Mouse (Mus musculus): Measurements from ENCODE around the gene Fsd1.

Gene Fsd1

DNA sequence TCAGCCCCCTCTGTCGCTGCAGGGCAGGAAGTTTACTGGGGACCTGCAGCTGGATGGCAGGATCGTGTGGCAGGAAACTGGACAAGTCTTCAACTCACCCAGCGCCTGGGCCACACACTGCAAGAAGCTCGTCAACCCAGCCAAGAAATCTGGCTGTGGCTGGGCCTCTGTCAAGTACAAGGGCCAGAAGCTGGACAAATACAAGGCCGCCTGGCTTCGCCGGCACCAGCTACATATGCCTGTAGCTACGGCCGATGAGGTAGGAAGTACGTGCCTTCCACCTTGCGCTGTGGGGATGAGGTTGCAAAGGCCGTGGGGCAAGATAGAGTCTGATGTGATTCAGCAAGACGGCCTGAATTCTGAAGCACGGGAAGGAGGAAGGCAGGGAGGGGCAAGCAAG lies 23.9 kb downstream of the Fsd1 start:
- DNase-seq: no peak

DNA sequence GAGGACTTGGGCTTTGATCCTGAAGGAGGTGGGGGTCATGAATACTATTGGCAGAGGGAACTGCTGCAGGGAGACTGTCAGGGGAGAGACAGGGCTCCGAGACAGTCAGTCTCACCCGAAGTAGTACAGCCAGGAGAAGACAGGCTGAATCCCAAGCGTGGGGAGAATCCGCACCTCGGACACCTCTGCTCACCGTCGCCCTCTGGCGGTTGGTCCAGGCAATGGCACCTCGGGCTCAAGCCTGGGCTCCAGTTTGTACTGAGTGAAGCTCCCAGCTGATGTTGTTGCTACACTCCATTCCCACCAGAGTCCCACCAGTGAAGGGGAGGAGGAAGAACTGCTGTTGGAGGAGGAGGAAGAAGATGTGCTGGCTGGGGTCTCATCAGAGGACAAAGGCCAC lies 24.4 kb downstream of the Fsd1 start:
- DNase-seq: peak; percentile 83

DNA sequence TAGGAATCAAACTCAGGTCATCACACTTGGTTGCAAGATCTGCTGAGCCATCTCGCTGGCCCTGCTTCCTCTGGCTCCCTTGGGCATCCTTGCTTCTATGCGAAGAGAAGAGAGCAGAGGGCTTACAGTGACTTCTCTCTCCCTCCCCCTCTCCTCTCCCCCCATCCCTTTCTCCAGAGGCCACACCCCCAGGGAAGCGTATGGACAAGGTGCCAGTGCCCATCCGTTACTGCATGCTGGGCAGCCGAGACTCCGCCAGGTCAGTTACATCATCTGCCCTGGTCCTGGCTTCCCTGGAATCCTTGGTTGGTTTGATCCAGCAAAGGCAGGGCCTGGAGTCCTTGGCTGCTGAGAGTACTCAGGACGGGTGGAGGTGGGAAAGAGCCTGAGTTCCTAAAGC lies 25.1 kb downstream of the Fsd1 start:
- no peak for DNase-seq

DNA sequence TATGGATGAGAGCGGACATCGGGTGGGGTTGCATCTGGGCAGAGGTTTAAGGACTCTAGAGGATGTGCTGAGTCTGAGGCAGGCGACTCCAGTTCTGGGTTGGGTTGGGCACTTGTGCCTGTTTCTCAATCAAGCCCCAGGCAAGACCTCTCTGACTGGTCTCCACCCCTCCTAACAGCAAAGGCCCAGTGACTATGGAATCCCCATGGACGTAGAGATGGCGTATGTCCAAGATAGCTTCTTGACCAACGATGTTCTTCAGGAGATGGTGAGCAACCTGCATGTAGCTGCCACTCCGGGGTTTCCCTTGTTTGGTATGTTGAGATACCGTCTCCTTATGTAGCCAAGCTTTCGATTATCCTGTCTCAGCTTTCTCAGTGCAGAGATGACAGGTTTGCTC lies 29.0 kb downstream of the Fsd1 start:
- DNase-seq: no peak

DNA sequence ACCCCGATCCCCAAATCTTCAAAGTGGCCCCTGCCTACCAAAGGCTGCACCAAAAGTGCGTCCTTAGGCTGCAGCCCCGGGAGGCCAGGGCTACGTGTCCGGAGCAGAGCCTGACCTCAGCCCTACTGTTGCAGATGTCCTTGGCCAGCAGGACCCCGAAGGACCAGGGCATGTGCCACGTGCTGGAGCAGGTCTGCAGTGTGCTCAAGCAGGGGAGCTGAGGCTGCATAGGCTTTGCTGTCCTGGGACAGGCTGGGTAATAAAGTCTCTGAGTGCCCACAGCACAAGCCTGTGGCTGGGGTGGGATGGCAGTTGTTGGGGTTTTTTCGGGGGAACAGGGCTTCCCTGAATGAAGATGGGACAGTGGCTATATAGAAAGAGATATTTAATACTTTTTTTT lies 30.1 kb downstream of the Fsd1 start:
- no peak for DNase-seq

DNA sequence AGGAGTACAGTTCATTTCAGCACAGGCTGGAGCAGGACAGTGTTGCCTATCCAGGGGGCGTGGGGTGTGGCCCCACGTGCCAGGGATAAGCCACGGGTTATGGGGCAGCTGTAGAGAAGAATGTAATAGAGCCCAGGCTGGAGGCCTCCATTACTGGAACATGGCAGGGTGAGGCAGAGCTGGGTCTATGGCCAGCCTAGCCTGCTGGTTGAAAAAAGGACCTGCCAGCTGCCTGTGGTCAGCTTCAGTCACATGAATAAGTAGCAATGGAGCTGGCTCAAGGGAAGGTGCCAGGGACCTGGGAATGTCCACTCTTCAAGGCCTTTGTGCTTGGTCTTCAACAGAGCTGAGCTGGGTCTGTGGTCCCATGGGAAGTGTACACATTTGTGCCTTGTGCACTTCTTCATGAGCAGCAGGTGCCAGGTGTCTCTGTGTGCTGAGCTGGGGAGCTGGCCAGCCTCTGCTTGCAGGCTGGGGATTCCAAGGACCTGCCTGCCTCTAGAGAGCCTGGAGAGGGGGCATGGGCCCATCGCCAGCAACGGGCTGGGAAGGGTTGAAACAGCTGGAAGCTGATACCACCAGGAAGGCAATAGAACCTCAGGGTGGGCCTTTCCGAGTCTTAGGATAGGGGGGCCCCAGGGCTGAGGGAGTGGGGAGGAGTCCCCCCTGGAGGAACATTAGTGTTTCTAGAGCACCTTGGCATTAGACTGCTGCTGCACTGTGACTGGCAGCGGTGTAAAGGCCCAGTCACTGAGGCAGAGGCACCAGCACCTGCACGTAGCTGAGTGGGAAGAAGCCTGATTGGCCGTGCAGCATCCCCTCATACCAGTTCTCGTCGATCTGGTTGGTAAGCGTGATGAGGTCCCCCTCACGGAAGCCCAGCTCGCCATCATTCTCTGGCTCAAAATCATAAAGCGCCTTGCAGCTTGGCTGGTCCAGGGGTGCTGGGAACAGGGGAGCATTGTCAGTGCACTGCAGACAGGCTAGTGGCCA lies 30.8 kb downstream of the Fsd1 start:
- DNase-seq: peak; percentile 47

DNA sequence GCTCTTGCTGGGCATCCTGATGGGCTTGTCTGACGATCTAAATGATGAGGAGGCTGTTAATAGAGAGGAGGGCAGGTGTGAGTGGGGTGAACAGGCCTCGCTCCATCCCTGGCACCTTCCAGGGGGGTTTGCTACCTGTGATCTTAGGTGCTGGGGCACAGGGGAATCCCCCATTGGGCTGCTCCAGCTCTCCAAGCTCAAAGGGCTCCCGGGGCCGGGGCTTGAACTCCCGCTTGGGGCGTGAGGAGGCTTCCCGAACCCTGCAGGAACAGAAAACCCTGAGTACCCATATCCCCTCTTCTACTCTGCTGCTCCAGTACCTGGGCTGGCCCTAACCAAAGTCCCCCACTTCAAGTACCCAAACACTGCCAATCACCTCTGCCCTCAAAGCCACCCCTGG lies 31.5 kb downstream of the Fsd1 start:
- peak; percentile 51 for DNase-seq

DNA sequence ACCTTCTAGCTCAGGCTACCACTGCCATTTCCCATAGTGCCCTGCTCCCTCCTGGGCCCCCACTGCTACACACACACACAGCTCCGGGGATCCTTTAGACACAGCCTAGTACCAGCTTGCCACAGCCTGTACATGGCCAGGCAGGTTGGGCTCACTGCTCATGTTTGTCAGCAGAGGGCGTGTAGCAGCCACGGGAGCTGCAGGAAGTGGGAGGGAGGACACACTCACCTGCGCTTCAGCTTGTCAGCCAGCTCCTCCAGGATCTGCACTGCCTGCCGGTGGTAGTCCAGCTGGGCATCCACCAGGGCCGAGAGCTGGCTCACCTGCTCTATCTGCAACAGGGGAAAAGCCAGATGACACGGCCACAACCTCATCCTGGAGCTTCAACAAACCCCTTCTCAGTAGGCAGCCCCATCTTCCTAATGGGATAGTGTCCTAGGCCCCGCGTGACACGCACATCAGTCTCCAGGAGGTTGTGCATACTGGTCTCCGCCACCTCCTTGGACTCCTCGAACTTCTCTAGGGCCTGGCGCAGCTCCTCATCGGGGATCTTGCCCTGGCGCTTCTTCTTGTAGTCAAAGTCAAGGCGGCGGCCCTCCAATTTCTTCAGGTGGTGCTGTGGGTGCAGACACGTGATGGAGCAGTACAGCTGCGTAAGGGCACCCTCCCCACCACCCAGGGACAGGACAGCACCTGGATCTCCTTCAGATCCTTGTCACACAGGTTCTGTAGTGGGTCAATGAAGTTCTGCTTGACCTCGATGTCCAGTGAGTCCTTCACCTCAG lies 32.2 kb downstream of the Fsd1 start:
- peak; percentile 78 for DNase-seq

DNA sequence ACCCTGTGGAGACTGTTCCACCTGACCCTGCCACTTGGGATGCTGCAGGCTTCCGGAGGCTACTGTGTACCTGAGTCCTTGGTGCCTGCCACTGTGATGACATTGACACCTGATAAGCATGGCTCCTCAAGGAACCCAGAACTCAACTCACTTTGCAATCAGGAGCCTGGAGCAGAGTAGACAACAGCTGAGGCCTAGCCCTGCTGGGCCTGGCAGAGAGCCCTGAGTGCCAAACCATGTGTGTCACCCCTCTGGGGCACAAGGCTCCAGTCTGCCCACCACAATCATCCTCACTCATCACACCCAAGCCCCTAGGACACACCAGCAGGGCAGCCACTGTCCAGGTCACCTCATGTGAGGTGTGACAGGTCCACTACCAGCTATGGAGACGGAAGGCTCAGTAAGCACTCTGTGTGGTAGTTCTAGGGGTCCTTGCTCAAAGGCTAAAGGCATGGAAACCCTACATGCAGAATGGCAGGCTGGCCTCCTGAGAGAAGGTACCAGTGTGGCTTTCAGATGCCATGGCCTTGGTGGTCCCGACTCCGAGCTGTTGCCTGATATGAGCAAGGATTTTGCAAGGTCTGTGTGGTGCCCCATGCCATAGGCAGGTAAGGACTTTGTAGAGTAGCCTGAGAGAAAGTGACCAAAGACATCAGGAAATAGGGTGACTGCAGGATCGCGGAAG lies 34.2 kb downstream of the Fsd1 start:
- no peak for DNase-seq

DNA sequence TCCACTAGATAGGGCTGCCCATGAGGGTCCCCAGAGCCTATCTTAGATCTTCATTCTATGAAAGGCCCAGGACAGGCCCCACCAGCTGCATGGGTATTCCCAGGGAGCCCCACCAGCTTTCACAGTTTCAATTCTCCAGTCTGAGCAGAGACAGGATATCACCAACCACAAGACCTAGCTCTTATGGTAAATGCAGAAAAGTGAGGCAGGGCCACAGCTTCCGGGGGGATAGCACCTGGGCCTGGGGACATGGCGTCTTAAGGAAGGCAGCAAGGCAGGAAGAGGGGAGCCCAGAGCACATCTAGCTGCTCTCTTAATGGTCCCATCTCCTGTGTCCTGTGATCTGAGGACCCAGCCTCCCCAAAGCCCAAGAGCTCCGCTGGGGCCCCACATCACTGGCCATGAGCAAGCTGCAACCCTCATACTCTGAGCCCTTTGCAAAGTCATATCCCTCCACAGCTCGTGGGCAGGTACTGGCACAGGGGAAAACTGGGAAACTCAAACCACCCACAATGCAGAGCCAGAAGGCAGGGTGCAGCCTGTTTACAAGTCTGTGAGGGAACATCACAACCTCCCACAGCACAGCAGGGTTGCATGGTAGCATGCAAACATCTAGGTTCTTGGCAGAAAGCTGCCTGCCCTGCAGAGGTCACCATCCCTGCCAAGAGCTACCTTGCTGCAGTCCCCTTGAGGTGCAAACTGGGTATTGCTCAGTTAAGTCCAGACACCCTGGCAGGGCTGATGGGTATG lies 35.0 kb downstream of the Fsd1 start:
- peak; percentile 37 for DNase-seq

DNA sequence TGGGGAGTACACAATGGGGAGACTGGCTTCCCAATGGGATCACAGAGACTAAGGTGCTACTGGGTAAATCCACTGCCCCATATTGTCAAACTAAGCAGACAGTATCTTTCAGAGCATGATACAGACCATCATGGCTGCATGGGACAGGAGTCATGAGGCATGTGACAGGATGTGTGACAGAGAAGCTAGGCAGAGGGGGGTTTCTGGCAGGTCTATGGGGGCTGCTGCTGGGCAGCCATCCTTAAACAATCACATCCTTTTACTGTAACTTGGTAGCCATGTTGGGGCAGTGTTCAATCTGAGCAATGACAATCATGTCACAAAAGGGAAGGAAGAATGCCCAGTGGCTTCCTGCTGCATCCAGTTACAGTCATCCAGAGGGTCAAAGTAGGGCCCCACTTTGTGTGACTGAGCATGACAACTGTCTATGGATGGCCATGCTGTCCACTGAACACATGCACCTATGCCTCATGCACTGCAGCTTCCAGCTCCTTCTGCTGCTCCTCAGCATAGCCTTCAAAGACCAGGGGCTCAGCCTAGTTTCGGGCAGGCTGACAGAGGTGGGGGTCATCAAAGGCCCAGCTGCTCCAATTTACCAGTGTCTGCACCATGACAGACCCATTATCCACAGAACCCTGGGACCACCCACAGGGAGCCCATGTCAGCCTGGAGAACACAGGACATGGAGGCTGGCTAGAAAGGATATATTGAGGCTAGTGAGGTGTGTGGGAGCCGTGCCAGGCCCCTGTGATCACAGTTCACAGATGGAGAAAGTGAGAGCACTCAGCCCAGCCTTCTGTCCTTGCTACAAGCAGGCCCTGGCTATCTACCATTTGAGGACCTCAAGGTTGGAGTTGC lies 36.1 kb downstream of the Fsd1 start:
- DNase-seq: peak; percentile 70

DNA sequence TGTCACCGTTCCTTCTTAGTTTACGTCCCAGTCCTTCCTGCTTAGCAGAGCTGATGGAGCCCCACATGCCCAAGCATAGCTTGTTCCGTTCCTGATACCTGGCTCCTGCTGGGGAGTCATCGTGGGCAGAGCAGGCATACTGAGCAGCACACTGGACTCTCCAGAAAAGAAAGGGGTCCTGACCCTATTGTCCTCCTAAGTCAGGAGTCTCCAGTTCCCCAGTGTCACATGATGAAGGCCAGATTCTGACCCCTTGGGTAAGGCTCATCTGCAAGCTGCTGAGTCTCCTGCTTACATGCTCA lies 36.6 kb downstream of the Fsd1 start:
- no peak for DNase-seq

DNA sequence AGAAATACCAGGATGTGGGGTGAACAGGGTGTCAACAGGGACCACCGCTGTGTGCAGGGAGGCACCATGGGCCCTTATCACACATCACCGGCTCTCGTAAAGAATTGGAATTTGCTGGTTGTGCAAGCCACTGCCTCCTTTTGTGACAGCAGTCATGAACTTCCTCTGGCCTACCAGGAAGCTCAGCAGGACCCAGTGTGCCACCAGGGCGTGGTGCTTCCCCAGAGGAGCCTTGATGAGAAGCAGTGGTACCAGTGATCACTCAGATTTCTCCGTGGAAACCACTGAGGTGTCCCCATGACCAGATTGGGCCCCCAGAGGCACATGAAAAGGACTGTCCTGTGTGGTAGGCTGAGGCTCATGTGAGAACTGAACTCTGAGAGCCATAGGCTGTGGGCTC lies 37.1 kb downstream of the Fsd1 start:
- DNase-seq: peak; percentile 27

DNA sequence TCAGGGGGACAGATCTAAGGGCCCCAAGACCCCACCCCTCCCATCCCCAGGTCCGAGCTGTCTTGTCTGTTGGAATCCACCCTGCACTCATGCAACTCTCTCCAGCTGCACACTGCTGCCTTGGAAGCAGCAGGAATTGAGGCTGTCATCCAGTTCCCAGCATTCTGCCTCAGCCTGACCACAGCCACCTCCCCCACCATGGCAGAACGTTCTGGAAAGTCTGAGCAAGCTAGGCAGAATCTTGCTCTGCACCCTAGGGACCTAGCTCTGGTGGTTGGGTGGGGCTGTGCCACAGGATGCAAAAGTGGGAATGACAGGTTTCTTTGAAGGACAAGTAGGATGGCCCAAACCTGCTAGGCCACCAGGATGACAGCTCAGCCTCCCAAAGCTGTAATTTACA lies 38.2 kb downstream of the Fsd1 start:
- no peak for DNase-seq

DNA sequence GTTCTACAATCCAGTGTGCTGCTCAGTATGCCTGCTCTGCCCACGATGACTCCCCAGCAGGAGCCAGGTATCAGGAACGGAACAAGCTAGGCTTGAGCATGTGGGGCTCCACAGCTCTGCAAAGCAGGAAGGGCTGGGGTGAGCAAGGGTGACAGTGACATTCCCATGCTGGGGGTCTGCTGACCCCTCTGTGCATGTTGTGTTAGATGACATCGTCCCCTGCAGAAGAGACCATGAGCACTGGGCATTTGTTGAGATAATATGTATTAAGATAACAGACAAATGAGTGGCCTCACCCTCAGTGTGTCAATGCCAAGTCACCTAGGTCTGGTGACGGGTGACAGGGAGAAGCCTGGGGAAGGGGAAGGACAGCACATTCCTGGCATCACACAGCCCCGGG lies 38.6 kb downstream of the Fsd1 start:
- DNase-seq: no peak

DNA sequence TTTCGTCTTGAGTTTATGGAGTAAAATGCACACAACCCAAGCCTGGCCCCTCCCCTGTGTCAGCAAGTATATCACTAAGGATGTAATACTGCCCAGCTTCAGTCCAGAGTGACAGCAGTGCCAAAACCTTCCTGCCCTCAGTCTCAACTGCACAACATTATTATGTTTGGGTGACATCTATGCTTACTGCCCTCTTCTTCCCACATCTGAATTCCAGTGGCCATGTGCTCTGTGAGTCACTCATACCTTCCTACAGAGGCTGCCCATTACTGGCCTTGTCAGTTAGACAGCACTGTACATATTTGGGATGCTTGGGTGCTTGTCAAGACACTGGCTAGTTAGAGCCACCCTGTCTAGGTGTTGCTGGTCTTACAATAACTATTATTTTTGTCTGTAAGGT lies 40.0 kb downstream of the Fsd1 start:
- DNase-seq: no peak

DNA sequence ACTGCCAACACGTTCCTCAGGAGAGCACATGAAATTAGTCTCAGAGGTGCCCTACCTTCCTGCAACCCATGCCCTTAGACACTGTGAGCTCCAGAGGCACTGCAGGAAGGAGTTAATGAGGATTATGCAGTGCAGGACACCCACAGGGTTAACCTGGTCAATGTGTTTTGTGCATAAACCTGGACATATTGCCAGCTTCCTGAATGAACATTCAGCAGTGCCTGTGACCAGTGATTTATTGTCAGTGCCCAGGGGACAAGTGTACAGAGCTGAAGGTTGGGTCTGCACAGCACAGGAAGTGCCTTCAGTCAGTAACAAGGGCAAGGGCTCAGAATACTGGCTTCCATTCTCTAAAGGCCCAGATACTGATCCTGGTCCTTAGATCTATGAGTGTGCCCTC lies 40.6 kb downstream of the Fsd1 start:
- no peak for DNase-seq

DNA sequence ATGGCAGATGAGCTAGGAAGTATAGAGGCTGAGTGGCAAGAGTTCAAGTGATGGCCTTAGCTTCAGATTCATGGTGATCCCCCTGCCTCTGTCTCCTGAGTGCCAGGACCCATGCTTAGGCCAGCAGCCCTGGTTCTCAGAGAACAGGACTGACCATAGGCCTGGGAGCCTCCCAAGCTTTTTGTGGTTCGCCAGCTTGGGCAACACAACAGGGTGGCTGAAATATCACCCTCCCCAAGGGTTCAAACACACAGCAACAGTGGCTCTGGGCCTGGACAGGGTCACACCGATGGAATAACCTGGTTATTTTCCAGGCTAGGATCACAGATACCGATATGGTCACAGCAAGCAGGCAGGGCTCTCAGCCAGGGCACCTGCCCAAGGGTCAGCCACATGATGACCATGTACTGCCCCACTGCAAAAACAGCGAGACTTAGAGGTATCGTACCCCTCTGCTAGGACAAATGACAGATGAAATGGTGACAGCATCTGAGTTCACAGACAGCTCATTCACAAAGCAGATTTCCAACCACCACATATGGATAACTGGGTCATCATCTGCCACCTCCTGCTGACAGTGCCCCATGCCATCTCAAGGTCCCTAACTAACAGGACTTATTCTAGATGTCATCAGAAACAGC lies 41.6 kb downstream of the Fsd1 start:
- peak; percentile 63 for DNase-seq

DNA sequence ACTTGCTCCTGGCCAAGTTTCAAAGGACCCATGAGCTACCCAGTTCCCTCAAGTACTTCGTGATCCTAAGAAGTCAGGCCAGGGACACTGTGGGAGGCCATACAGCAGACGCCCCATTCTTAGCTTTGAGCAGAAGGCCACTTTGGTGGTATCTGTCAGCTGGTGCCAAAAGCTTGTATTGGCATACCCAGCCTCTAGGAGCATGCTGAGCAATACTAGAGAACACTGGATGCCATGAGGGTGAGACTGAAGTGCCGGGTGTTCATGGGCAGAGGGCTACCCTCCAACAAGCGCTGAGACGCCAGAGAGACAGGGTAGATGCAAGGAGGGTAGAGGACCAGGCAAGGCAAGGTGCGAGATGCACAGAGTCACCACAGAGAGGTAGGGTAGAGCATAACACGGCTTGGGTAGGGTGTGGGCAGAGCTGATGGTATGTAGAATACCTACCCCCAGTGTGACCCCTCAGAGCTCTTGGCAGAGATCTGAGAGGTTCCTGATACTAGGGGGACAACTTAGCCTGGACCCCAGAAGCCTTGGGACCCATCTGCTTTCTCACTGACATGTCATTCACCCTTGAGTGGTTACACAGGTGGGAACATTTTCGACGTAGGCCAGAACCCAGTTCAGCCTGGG lies 44.0 kb downstream of the Fsd1 start:
- DNase-seq: peak; percentile 39

DNA sequence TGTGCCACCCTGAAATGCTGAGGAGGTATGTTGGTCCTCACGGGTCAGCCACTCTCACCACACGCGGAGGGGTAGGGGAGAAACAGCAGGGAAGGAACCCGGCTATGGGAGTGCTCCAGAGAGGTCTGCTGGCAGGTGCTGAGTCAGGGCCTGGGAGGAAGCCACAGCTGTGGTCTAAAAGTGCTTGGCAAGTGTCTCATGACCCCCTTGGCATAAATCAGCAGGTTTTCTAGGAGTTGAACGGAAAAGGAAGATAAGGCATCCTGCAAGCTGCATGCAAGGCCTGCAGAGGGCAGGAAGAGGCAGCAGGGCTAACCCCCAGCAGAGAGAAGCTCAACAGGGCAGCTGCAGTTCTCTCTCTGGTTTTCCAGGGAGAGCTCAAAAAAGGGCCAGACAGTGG lies 44.6 kb downstream of the Fsd1 start:
- peak; percentile 37 for DNase-seq

DNA sequence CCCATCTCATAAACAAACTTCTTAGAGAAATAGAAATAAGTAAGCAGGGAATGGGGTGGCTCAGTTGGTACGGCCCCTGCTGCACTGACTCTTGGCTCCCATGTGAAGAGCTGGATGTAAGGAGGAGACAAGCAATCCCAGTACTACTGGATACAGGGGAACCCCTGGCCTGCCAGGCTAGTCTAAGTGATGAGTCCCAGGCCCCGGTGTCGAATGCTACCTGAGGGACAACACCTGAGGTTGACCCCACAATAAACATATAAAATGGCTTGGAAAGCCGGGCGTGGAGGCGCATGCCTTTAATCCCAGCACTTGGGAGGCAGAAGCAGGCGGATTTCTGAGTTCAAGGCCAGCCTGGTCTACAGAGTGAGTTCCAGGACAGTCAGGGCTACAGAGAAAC lies 45.1 kb downstream of the Fsd1 start:
- no peak for DNase-seq

Measured in cerebellum, adult 8-10 months (tissue).